Mouse (Mus musculus) left cerebral cortex, postnatal 10 days (tissue): ENCODE measurements around the gene Arl4a. TPM values are rescaled to one million over a fixed set of nuclear protein-coding genes. Genes with fewer than 3 reads are reported as not detected.
A peak's percentile ranks its signal among the peaks of the same experiment; 100 is the strongest.

ENCODE experiments used
- DNase-seq, 2 experiments: peaks; one replicate each; pipeline ENCODE4 v3.0.0; 2021 to 2022; ENCODE audit warnings: low spot score in 2 of 2, mixed read lengths in 1 of 2; ENCODE audit errors: extremely low spot score in 1 of 2
- intact Hi-C: fragments of 180-260 bp; cut with DNase I; formaldehyde crosslinking; loops from one replicate; pipeline ENCODE4 v1.15.1; 2025
- total RNA-seq, 2 experiments: library from RNA; stranded (reverse); gene quantifications; 2 replicates each; pipeline ENCODE4 v1.2.3; 2021

Gene Arl4a
- 10 to 100 TPM; 64.0 to 65.3 TPM for total RNA-seq

DNA sequence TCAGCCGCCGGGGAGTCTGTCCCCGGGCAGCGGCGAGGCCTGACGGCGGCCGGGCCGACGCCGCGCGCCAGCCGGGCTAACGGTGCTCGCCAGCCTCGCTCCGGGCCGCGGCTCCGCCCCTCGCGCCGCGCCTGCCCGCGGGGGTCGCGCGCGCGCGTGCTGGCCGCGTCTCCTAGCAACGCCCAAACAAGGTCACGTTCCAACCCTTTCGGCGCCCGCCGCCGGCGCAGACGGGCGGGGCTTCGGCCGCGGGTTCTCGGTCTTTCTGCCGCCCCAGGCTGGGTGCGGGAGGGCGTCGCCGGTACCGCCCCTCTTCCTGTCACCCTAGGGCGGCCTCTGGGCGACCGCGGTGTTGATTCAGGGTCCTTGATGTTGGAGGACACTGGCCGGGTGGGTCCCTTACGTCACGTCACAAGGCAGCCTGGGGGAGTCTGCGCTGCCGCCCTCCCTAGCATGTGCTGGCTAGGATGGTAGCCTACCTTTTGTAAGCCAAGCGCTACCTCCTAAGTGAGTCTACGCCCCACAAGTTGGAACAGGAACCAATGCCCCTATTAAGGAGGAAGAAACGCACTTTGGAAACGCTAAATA is at the start of gene Arl4a:
Gene Arl4a, minus strand, starts transcription at position 150 of the 588 bp plus-strand sequence.
- intact Hi-C loops = loop anchor here (2.0 to 5.0 kb wide), 2 partner anchors 296 to 373 kb away; no protein-coding TSS in a partner anchor
- DNase-seq = peak; percentile 84 to 95

DNA sequence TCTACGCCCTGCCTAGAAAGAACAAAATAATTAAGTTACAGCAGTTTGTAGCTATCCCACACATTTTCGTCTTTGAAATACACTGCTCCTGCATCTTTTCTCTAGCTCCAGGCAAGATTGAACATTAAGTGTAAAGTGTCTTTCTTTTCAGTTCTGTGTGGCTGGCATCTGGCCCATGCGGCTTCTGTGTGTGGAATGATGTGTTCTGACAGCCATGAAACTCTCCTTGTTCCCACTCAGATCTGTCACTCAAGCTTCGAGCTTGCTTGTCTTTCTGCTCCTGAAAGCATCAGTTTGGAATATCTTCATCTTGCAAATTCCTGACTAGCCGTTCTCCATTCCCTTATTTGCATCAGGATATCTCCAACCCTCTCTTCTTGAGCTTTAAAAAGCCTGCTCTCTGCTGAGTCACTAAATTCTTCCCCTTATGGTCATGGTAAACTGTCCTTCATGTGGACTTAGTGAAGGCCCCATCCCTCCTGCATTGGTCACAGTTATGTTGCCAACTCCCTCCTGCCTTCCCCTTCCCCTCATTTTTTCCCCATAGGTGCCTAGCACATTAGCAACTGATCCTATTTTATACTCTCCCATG is 48.0 kb upstream of the Arl4a start:
- peak in 1 of 2 experiments; percentile 31 for DNase-seq
- intact Hi-C loops = no loop called here

DNA sequence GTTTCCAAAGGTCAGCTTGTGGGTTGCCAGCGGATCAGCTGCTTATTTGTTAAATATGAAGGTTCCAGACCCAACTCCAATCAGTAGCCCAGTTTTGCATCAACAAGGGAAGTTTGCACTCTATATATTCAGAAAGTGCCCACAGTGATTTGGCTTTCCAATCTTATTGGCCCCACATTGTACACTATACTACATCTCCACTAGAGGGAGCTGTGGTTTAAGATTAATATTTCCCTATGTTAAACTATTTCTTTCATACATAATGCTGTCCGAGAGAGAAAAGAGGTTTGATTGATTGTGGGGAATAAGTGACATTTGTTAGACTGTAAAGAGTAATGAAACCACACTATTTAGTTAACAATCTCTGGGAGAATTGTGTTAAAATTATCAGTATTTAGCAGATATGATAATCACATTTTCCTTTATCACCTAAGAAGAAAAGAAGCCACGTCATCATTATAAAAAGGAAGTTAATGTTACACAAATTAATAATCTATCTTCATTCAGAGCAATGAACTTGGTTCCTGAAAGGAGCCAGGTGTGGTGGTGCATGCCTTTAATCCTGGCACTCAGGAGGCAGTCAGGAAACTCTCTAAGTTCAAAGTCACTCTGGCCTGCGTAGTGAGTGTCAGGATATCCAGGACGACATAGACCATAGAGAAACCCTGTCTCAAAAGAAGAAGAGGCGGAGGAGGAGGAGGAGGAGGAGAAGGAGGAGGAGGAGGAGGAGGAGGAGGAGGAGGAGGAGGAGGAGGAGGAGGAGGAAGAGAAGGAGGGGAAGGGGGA is 44.8 kb upstream of the Arl4a start:
- DNase-seq = peak in 1 of 2 experiments; percentile 8
- intact Hi-C loops = no loop called here

DNA sequence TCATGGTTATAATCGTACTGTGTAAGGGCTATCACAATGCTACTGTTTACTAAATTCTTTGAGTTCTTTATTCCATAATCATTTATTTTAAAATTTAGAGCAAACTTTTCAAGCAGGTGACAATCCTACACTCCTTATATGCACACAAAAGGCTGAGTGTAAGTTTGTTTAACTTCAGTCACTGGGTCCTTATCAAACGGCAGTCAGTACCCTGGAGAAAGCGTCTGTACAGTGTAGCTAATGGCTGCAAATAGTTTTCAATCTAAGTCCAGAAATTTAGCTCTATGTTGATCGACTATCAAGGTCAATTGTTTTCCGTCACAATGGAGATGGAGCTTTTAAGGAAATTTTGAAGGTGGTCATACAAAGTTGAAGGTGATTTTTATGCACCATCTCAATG is 44.2 kb upstream of the Arl4a start:
- intact Hi-C loops = no loop called here
- no peak for DNase-seq

DNA sequence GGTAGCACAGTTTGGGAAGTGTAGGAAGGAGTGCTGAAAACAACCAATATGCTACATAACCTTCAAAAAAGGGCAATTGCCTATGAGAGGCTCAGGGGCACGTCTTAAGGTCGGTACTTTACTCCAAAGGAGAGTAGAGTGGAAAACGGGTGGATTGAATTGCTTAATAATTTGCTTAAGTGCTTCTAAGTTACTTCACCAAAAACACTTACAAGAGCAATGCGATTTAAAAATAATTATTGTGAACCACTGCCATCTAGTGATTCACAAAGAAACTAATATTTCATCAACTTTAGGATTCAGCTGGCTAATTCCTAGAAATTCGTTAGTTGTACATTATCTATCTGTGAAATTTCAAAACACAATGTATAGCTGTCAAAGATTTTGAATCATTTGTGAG is 35.8 kb upstream of the Arl4a start:
- intact Hi-C loops = loop anchor here (2.0 kb wide), 1 partner anchor 563 kb away; no protein-coding TSS in a partner anchor
- no peak for DNase-seq

DNA sequence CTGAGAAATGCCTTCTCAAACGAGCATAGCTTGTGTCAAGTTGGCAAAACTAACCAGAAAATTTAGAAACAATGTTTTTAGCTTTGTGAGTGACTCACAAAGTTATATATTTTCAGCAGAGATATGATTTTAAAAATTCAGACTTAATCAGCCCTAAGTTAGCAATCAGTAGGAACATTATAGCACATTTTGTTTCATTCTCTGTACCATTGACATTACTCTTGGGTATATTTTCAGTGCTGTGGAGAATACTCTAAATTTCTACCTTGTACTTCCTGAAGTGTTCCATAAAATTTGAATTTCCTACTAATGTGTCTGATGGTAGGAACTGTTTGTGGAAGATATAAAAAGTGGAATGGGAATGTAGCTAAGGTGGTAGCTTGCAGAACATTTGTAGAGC is 9.2 kb upstream of the Arl4a start:
- DNase-seq = no peak
- intact Hi-C loops = no loop called here

DNA sequence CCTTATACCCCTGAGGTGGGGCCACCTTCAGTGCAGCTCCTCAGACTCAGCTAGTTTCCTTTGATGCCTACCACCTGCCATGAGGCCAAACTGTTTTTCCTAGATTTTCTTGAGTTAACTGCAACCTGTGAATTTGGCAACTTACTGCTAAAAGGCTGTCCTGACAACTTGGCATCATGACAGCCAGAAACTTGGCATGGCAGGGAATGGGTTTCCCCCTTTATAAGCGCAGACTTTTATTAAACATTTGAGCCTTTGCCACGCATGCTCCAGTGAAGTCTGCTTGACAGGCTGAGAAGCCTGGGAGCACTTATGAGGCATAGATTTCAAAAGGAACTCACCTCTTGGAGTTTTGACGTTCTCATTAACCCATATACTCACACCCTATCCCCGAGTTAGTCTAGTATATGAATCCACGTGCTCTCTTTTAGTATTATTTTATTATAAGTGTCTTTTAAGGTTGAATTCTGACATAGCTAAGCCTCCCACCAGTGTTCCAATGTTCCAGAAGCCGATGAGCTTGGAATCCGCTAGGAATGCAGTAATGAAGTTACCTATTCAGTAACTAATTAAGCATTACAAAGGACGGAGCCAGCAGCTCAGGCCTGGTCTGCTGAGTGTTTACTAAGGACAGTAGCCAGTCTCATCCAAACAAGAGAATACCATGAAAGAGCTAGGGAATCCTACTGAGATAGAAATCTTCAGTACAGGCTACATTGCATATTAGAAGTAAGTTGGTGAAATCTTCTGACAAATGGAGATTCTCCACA is 6.2 kb upstream of the Arl4a start:
- intact Hi-C loops = no loop called here
- DNase-seq = no peak

DNA sequence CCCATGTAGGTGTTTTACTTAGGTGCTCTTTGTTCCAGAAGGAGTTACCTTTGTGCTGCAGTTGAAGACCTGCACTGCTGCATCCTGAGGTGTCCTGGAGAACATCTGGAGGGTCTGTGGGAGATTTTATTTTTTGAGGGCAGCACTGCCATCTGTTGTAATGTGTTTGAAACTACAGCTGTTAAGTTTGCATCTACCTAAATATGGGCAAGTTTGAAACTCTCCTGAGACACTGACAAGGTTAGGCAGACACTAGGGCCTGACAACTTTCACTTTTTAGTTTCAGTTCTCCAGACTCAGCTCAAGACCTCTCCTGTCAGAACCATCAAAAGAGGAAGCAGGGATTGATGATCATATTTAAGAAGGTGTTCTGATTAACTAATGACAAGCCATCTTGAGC is 2.2 kb upstream of the Arl4a start:
- DNase-seq = peak; percentile 20 to 31

DNA sequence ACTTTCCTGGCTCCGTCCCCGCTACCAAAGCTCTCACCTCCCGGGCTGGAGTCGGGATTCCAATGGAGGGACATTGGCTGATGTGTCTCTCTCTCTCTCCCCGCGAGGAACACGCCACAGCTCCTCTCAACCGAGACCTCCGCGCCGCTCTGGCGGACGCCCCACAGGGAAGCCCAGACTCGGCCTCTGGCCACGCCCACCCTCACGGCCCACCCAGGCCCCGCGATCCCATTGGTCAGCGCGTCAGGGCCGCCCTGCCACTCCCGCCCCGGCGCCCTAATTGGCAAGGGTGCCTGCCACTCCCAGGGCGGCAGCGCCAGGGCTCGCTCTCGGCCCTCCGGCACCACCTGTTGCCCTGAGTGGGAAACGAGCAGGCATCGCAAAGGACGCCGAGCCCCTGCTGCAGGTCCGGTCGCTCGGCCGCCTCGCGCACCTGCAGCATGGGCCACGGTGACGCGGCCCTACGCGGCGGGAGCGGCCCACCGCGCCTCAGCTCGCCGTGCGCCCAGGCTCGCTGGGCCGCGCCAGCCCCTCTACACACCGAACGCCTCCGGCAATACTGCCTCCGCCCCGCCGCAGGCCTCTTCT is 505 bp downstream of the Arl4a start:
- peak; percentile 97 to 100 for DNase-seq
- intact Hi-C loops = loop anchor here (5.0 kb wide), 1 partner anchor 295 kb away; no protein-coding TSS in a partner anchor

More for the DNA sequence above, 2.2 kb upstream of the Arl4a start:
- intact Hi-C loops = loop anchor here (1.0 kb wide), 1 partner anchor 530 kb away; no protein-coding TSS in a partner anchor

DNA sequence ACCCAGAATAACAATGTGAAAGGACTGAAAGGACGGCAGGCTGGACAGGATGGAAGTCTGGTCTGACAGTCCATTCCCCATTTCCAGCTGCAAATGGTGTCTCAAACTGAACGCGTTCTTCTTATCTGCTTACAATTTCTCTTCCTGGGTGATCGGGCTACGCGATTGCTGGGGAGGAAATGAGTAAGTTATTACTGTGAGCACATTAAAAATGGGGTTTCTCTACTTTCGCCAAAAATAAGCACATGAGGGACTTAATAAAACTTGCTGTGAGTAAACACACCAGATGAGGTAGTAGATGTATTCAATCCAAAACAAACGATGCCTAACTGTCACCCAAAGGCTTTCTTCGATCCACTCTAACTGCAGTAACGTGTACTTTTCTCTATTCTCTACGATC is 1.2 kb downstream of the Arl4a start:
- peak; percentile 17 to 20 for DNase-seq
- intact Hi-C loops = loop anchor here (5.0 kb wide), 1 partner anchor 294 kb away; no protein-coding TSS in a partner anchor

DNA sequence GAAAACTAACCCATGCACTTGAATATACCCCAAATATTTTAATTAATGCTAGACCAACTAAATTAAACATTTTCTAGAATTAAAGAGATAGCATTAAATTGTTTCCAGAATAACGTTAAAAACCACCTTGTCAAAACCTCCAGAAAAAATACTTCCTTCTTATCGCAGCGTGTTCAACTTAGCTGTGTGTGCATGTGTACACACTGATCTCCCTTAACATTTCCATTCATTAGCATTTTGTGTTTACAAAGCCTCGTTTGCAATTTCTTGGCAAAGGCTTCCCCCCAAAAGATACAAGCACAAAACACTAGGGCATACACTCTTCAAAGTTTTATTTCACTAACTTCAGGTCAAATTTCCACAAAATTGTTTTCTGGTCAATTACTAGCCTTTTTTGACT is 2.3 kb downstream of the Arl4a start:
- intact Hi-C loops = loop anchor here (5.0 kb wide), 1 partner anchor 293 kb away; no protein-coding TSS in a partner anchor
- no peak for DNase-seq

DNA sequence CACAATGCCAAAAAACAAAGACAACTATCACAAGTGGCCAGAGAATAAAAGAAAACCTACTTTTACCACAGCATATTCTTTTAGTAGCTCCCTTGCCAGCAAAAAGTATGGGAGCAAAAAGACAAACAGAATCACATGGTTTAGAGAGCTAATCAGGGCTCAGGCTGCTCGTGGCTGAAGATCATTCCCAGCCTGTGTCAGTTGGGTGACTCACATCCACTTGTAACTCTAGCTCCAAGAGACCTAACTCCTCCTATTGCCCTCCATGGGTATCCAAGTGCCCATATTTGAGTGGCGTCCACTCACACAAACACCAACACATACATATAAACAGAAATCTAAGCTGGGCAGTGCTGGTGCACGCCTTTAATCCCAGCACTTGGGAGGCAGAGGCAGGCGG is 8.6 kb downstream of the Arl4a start:
- no peak for DNase-seq
- intact Hi-C loops = no loop called here

DNA sequence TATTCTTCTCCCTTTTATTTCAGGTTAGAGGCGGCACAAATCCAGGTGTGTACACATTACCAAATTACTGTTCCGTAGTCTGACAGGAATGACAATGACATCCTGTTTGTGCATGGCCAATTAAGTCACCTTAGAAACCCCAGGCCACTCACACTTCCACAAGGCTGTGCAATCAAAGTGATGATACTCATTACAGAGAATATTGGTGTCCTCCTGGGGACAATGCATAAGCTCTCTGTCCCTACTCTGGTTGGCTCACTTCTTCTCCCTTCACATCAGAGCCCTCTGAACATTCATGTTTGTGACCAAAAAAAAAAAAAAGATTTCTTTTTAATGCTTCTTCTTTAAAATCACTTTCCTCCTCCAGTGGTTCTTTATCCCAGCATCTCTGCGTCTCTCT is 10.0 kb downstream of the Arl4a start:
- intact Hi-C loops = no loop called here
- no peak for DNase-seq

DNA sequence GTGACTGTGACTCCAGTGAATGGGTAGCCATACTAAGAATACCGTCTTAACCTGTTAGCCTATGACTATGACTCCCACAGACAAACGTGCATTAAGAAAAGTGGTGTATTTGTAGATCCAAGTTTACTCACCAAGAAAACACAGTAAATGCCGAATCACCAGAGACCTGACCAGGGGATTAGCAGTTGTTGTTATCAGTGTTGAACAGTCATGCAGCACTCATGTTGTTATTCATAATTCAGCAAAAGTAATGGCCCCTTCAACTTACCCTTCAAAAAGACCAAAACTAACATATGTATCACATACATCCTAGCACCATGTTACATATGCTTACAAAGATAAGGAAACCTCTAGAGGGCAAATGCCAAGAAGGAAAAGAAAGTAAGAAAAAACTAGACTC is 10.4 kb downstream of the Arl4a start:
- DNase-seq = no peak
- intact Hi-C loops = no loop called here

DNA sequence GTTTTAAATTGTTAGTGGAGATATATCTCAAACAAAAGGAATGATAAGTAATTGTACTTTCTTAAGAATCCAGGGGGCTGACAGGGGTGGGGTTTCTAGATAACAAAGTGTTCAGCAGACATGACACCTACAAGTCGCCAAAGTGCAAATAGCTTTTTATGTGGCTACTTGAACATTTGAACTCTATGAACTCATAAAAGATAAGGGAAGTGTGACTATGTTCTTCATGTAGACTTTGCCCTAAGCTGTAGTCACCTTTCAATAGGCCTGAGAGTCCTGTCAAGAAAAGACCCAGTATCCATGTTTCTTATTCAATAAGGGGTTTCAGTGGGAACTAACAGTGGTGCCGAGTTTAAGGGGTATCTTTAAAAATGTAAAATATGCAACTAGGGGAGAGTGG is 13.9 kb downstream of the Arl4a start:
- no peak for DNase-seq
- intact Hi-C loops = no loop called here

DNA sequence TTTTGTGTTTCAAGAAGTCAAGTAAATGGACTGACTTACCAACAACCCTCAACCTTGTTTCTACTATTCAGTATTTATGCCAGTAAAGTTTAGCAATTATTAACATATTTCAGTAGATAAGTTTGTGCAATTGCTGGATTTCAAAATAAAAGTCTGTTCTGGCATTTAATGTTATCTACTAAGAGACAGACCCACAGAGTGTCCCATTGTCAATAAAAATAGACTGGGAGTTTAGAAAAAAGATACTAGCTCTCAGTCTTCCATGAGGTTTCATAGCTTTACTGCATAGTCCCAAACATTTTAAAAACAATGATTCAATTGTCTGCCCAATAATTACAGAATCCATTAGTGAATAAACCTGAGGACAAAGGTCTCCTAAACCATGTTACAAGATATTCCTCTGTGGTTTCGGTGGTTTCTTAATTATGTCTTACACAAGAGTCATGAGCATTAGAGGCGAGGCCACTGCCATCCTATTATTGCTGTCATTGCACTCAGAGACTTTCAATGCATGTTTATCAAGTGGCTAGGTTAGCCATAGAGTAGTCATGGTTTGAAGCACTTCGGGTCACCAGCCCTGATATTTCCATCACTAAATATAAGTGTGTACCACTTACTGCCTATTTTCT is 14.7 kb downstream of the Arl4a start:
- DNase-seq = no peak
- intact Hi-C loops = no loop called here

DNA sequence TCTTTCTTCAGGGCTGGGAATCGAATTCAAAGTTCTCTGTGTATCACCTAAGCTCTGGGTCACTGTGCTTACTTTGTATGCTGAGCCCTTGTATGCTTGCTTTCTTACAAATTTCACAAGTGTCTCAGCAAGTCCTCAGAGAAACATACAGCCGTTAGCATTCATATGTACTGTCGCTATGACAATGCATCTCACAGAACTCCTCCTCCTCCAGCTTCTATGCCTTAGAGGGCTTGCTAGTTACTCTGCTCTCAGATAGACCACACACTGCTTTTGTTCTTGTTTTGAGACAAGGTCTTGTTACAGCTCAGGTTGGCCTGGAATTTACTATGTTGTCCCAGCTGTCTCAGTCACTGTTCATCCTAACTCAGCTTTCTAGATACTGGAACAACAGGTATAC is 15.5 kb downstream of the Arl4a start:
- no peak for DNase-seq
- intact Hi-C loops = no loop called here

DNA sequence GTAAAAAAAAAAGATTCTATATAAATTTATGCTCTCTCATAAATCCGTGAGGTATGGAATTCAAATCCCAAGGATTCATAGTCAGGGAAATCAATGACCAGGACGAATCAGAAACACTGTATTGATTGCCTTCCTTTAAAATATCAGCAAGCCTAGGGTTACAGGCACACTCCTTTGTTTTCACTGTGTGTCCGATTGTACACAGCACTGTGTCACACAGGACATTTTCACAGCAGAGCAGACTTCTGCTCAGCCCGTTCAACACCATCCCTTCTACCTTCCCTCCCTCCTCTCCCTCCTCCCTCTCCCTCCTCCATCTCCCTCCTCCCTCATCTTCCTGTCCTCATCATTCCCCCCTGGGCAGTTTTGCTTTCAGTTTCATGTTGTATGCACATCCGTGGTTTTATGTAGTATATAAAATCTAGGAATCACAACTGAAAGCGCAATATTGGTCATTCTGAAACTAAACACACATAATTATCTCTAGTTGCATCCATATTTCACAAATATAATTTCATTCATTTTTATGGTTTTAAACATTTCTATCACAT is 19.8 kb downstream of the Arl4a start:
- intact Hi-C loops = no loop called here
- no peak for DNase-seq
